Mouse (Mus musculus) C2C12 (cell line): ENCODE results near the gene Mef2d. TPM values are rescaled to one million over a fixed set of nuclear protein-coding genes. Genes with fewer than 3 reads are reported as not detected.
A peak's percentile ranks its signal among the peaks of the same experiment; 100 is the strongest.

Experiments used
- H3K27me3 ChIP-seq: one replicate; pipeline ENCODE4 v1.6.1; 2011; ENCODE audit not compliant: control insufficient read depth, insufficient read depth, insufficient read length
- H3K36me3 ChIP-seq: one replicate; pipeline ENCODE4 v1.6.1; 2011; ENCODE audit not compliant: control insufficient read depth, insufficient read depth
- H3K4me3 ChIP-seq: one replicate; pipeline ENCODE4 v1.5.1; 2011; ENCODE audit warnings: mild to moderate bottlenecking, control low read depth; ENCODE audit not compliant: poor library complexity, insufficient read depth, severe bottlenecking
- H3K79me2 ChIP-seq: one replicate; pipeline ENCODE4 v1.6.1; 2011; ENCODE audit not compliant: control insufficient read depth, insufficient read depth
- H3K79me3 ChIP-seq: one replicate; pipeline ENCODE4 v1.6.1; 2011; ENCODE audit warnings: low read depth, control low read depth
- H3ac ChIP-seq: one replicate; pipeline ENCODE3; 2011; ENCODE audit warnings: low read depth; ENCODE audit not compliant: control insufficient read depth, insufficient read length
- CEBPB ChIP-seq: IDR thresholded peaks from one replicate; pipeline ENCODE4 v1.6.1; 2011; ENCODE audit warnings: low read depth, mild to moderate bottlenecking, control low read depth, moderate library complexity
- CTCF ChIP-seq: IDR thresholded peaks from one replicate; pipeline ENCODE4 v1.5.1; 2011; ENCODE audit not compliant: control insufficient read depth, insufficient read depth, insufficient read length
- FOSL1 ChIP-seq: IDR thresholded peaks from one replicate; pipeline ENCODE4 v1.8.0; 2011; ENCODE audit warnings: mild to moderate bottlenecking, low read length; ENCODE audit not compliant: poor library complexity, insufficient read depth, severe bottlenecking
- MAX ChIP-seq: IDR thresholded peaks from one replicate; pipeline ENCODE4 v1.6.1; 2011; ENCODE audit warnings: mild to moderate bottlenecking, control low read depth
- MYOD1 ChIP-seq: IDR thresholded peaks from one replicate; pipeline ENCODE4 v1.6.1; 2011; ENCODE audit warnings: low read depth; ENCODE audit not compliant: control insufficient read depth, insufficient read length
- MYOG ChIP-seq: IDR thresholded peaks from one replicate; pipeline ENCODE4 v1.6.1; 2011; ENCODE audit not compliant: control insufficient read depth, insufficient read length; ENCODE audit errors: extremely low read depth
- USF1 ChIP-seq: IDR thresholded peaks from one replicate; pipeline ENCODE4 v1.6.1; 2011; ENCODE audit warnings: low read depth, mild to moderate bottlenecking, control low read depth, moderate library complexity
- polyA plus RNA-seq: library from polyadenylated mRNA; unstranded; fragments of >200 nt; fragmentation: generic; extraction: Trizol; gene quantifications from one replicate; pipeline ENCODE4 v1.2.1, GENCODE M21; 2012; ENCODE audit warnings: missing spikeins

The Mef2d gene
- polyA plus RNA-seq, 1 experiment, result 35.3 TPM

DNA sequence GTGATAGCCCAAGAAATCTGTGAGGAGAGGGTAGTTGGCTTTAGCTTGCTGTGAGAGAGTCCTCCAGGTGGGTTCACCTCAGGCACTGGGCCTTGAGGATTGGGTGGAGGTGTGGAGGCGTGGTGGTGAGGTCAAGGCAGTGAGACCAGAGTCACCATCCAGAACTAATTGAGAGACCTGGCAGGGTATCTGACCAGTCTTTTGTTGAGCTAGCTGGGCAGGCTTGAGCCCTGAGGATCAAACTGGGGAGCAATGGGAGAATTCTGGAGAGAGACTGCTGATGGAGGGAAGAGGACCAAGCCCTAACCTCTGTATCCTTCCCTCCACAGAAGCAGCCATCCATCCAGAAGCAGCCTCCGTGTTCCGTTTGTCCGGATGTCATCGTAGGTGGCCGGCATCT is 67.1 kb downstream of the Mef2d start:
- Histone ChIP-seq H3K79me3 (no peaks in the 10 kb centered on the region), H3K36me3 (no peaks in the 10 kb centered on the region), H3K27me3 (peaks cover 36% of the 10 kb centered on the region), H3K79me2 (no peaks in the 10 kb centered on the region), H3ac (no peak overlapping the region), H3K4me3 (no peak overlapping the region)
- TF ChIP-seq CTCF (no peak), FOSL1 (no peak), CEBPB (no peak), MAX (no peak), MYOD1 (no peak), MYOG (no peak), USF1 (no peak)

DNA sequence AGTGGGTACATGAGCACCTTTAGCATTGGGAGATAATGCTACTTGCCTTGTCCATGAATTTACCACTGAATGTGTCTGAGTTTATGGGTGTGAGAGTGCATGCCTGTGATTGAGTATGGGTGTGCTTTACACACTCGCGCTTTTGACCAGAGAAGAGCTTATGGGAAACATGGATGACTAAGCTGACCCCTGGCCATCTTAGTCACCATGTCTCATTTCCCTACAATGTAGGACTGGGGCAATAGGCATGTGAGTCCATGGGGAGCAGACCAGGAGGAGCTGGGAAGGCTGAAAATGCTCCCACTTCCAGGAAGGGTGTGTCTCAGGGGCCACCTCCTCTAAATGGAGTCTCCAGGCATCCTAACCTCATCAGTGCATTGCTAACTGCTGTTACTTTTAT is 67.9 kb downstream of the Mef2d start:
- H3K36me3 ChIP-seq, result no peaks in the 10 kb centered on the region
- H3K79me3 ChIP-seq, result no peaks in the 10 kb centered on the region
- TF ChIP-seq MAX, result peak; percentile 25
- TF ChIP-seq MYOG, result no peak
- H3K79me2 ChIP-seq, result no peaks in the 10 kb centered on the region
- no peak overlapping the region for H3ac ChIP-seq
- peaks cover 42% of the 10 kb centered on the region for H3K27me3 ChIP-seq
- H3K4me3 ChIP-seq, result no peak overlapping the region

DNA sequence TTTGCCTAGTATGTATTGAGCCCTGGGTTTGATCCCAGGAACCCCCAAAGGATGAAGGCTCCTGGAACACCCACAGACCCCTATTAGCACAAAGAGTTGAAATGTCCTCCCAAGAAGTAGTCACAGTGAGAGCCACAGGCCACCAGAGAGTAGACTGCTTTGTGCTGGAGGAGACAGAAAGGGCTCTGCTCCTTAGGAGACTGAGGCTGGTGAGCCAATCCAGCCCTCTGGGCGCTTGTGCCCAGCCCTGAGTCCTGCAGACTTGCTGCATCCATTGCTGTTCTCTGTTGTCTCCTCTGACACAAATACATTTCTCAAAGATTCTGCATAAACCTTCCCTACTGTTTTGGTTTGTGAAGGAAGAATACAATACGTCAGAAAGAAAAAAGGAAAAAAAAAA is 68.7 kb downstream of the Mef2d start:
- Histone ChIP-seq H3K4me3 (no peak overlapping the region), H3K79me2 (no peaks in the 10 kb centered on the region), H3ac (no peak overlapping the region), H3K36me3 (no peaks in the 10 kb centered on the region), H3K27me3 (peaks cover 42% of the 10 kb centered on the region), H3K79me3 (no peaks in the 10 kb centered on the region)
- no peak for TF ChIP-seq MYOG
- TF ChIP-seq CTCF, result no peak
- no peak for TF ChIP-seq CEBPB
- TF ChIP-seq MYOD1, result no peak
- TF ChIP-seq FOSL1, result no peak
- TF ChIP-seq MAX, result no peak
- TF ChIP-seq USF1, result no peak

DNA sequence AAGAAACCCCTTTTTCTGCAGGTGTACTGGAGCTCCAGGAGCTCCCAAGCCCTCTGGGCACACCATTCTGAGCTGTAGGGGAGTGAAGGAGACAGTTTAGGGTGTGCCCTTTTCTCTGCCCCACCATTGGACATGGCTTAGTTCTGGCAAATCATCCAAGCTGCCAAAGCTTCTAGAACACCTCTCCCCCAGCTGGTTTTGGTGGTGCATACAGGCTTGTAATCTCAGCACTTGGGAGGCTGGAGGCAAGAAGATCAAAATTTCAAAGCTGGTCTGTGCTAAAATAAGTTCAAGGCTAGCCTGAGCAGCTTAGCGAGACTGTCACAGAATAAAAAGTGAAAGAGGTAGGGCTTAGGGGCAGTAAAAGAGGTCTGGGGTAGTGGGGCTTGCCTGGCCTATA is 70.2 kb downstream of the Mef2d start:
- peaks cover 34% of the 10 kb centered on the region for H3K27me3 ChIP-seq
- no peaks in the 10 kb centered on the region for H3K79me2 ChIP-seq
- H3K4me3 ChIP-seq, result no peak overlapping the region
- H3ac ChIP-seq, result no peak overlapping the region
- no peaks in the 10 kb centered on the region for H3K36me3 ChIP-seq
- H3K79me3 ChIP-seq, result no peaks in the 10 kb centered on the region
- TF ChIP-seq FOSL1, result no peak
- no peak for TF ChIP-seq USF1

DNA sequence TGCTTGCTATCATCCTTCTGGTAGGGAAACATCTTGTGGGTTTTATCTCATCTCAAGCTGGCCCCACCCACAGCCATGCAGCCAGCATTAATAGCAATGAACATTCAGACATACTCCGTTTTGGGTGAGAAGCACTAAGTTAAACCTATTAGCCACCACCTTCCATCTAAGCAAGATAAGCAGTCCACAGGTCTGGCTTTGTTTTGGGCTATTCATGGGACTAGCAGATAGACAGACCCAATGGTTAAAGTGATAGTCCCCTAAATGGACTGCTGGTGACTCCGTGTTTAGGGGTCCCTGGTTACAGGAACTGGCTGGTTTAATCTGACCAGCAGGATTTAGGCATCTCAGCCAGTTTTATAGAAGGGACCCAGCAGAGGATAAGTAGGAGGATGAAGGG is 70.8 kb downstream of the Mef2d start:
- H3K4me3 ChIP-seq, result no peak overlapping the region
- no peaks in the 10 kb centered on the region for H3K36me3 ChIP-seq
- H3K27me3 ChIP-seq, result peaks cover 33% of the 10 kb centered on the region
- H3K79me3 ChIP-seq, result no peaks in the 10 kb centered on the region
- no peaks in the 10 kb centered on the region for H3K79me2 ChIP-seq
- no peak for TF ChIP-seq FOSL1
- TF ChIP-seq MYOD1, result no peak
- no peak for TF ChIP-seq USF1
- TF ChIP-seq MAX, result no peak
- TF ChIP-seq MYOG, result no peak
- no peak for TF ChIP-seq CTCF
- TF ChIP-seq CEBPB, result no peak
- H3ac ChIP-seq, result no peak overlapping the region

DNA sequence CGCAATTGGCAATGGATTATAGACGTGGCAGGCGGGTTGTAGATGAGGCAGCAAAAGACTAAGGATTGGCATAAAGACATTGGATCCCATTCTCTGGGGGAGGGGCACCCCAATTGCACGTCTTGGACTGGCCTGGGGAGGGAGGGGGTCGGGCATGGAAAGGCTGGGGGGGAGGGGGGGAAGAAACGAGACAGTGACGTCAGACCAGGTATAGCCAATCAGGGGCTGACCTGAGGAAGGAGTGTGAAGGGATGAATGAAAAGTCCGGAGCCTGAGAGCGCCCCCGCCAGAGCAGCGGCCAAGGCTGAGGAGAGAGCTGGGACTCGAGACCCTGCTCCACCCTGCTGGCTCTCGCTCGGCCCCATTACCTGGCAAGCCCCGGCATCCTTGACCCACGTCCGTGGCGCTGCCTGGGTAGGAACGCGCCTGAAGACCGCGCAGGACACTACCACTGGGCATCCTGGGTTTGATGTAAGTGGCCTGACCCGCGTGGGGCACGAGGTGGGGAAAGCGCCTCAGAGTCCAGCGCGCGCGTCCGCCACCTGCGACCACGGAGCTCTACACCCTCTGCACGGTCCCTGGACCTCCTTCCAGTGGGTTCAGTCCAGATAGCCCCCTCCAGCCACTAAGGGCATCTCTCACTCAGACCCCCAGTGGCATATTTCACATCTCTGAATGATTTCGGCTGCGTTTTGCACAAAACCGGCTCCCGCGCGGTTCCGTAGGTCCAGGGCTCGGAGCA is 72.2 kb downstream of the Mef2d start:
- H3K4me3 ChIP-seq, result no peak overlapping the region
- no peak for TF ChIP-seq MAX
- TF ChIP-seq MYOD1, result no peak
- no peak for TF ChIP-seq CTCF
- TF ChIP-seq MYOG, result no peak
- no peak for TF ChIP-seq USF1
- TF ChIP-seq CEBPB, result no peak
- TF ChIP-seq FOSL1, result no peak
- no peak overlapping the region for H3ac ChIP-seq
- peaks cover 46% of the 10 kb centered on the region for H3K27me3 ChIP-seq
- H3K36me3 ChIP-seq, result no peaks in the 10 kb centered on the region
- H3K79me3 ChIP-seq, result no peaks in the 10 kb centered on the region
- H3K79me2 ChIP-seq, result no peaks in the 10 kb centered on the region
